Mouse (Mus musculus) forebrain, embryonic 11.5 days (tissue): ENCODE measurements around the gene Bricd5. TPM values are rescaled to one million over a fixed set of nuclear protein-coding genes. Genes with fewer than 3 reads are reported as not detected.

Source experiments
- ATAC-seq: fragments of 200-750 bp; cut with Nextera tagmentation; replicated peaks from 2 replicates; pipeline ENCODE4 v1.8.0; 2017; ENCODE audit warnings: moderate TSS enrichment; ENCODE audit not compliant: low FRiP score
- DNase-seq: peaks from one replicate; pipeline ENCODE4 v3.0.0-alpha.2; 2017; ENCODE audit warnings: low spot score
- H3K27ac ChIP-seq: fragments of 300-500 bp; sonication (generic); 2 replicates; pipeline ENCODE4 v1.5.1; 2014; ENCODE audit warnings: low read depth, low read length
- H3K27me3 ChIP-seq: fragments of 300-500 bp; sonication (generic); 2 replicates; pipeline ENCODE4 v1.6.1; 2014; ENCODE audit warnings: mild to moderate bottlenecking, low read length, mixed read lengths; ENCODE audit not compliant: control insufficient read depth, insufficient read depth
- H3K36me3 ChIP-seq: fragments of 300-500 bp; sonication (generic); 2 replicates; pipeline ENCODE4 v1.6.1; 2014; ENCODE audit warnings: mild to moderate bottlenecking, low read length, moderate library complexity, mixed read lengths; ENCODE audit not compliant: control insufficient read depth, insufficient read depth
- H3K4me1 ChIP-seq: fragments of 300-500 bp; sonication (generic); replicated peaks from 2 replicates; pipeline ENCODE4 v1.6.1; 2014; ENCODE audit warnings: low read length, mixed read lengths; ENCODE audit not compliant: control insufficient read depth, insufficient read depth
- H3K4me2 ChIP-seq: fragments of 300-500 bp; sonication (generic); 2 replicates; pipeline ENCODE4 v1.6.1; 2014; ENCODE audit warnings: low read depth, mild to moderate bottlenecking, low read length, moderate library complexity, mixed read lengths; ENCODE audit not compliant: severe bottlenecking
- H3K4me3 ChIP-seq: fragments of 300-500 bp; sonication (generic); 2 replicates; pipeline ENCODE4 v1.5.1; 2014; ENCODE audit warnings: low read depth, low read length
- H3K9ac ChIP-seq: fragments of 300-500 bp; sonication (generic); 2 replicates; pipeline ENCODE4 v1.6.1; 2014; ENCODE audit warnings: low read length
- H3K9me3 ChIP-seq: fragments of 300-500 bp; sonication (generic); 2 replicates; pipeline ENCODE4 v1.6.1; 2016; ENCODE audit warnings: low read length, mixed read lengths; ENCODE audit not compliant: control insufficient read depth
- WGBS: fragments of 180-500 bp; shearing (Covaris S2); extraction: QIAGEN DNeasy Blood & Tissue Kit; methylation state at CpG from one replicate; pipeline ENCODE4 v1.1.7; 2014; 5-methylcytosine and 5-hydroxymethylcytosine counted together
- polyA plus RNA-seq: library from polyadenylated mRNA; unstranded; fragments of >200 nt; fragmentation: Nextera tagmentation; extraction: Ambion mirVana; gene quantifications from 2 replicates; pipeline ENCODE4 v1.2.1, GENCODE M21; 2014

The Bricd5 gene
- polyA plus RNA-seq, 1 experiment from 2014 or later = 0.41 TPM

DNA sequence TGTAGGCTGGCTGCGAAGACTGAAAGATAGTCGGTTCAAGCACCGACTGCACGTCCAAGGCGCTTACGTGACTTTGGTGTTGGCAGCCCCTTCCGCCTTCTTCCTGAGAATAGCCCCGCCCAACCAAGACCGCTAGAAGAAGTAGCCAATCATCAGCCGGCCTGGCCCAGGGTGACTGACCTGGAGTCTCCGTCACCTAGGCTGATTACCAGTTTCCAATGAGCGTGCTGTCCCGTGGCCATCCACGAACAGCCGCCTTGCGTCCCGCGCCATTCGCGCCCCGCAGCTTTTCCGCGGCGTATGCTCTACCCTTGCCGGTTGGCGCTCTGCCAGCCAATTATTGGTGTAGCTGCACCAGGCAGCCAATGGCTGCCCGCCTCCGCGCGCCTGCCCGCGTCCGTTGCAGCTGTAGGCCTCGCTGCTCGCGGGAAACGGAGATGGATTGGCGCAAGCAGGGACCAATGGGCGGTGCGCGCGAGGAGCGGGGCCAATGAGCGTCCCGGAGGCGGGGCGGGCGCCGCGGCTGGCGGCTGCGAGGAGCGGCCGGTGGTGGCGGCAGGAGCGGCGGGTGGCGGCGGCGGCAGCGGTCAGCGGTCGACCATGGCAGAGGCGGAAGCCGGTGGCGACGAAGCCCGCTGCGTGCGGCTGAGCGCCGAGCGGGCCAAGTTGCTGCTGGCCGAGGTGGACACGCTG is 3.6 kb upstream of the Bricd5 start, which contains the start of the genes E4f1 and Pgp:
Gene E4f1 (minus strand): TSS at position 404 of the 693 bp plus-strand sequence.
Gene Pgp (plus strand): TSS at position 483 of the 693 bp plus-strand sequence.
- WGBS = under 1% methylated on average over 60 of the region's 75 CpGs
- H3K9me3 ChIP-seq = no peaks in the 10 kb centered on the region
- DNase-seq (peak; percentile 99), ATAC-seq (peak; percentile 97)
- H3K9ac ChIP-seq = peak within 1 kb of the TSS; percentile 85
- no peaks in the 10 kb centered on the region for H3K36me3 ChIP-seq
- H3K4me3 ChIP-seq = peak within 1 kb of the TSS; percentile 90
- peak within 1 kb of the TSS; percentile 78 for H3K27ac ChIP-seq
- H3K4me1 ChIP-seq = peaks cover 9% of the 10 kb centered on the region; the same call in 1 of the 2 replicates
- peak within 1 kb of the TSS; percentile 98 for H3K4me2 ChIP-seq
- H3K27me3 ChIP-seq = no peaks in the 10 kb centered on the region

DNA sequence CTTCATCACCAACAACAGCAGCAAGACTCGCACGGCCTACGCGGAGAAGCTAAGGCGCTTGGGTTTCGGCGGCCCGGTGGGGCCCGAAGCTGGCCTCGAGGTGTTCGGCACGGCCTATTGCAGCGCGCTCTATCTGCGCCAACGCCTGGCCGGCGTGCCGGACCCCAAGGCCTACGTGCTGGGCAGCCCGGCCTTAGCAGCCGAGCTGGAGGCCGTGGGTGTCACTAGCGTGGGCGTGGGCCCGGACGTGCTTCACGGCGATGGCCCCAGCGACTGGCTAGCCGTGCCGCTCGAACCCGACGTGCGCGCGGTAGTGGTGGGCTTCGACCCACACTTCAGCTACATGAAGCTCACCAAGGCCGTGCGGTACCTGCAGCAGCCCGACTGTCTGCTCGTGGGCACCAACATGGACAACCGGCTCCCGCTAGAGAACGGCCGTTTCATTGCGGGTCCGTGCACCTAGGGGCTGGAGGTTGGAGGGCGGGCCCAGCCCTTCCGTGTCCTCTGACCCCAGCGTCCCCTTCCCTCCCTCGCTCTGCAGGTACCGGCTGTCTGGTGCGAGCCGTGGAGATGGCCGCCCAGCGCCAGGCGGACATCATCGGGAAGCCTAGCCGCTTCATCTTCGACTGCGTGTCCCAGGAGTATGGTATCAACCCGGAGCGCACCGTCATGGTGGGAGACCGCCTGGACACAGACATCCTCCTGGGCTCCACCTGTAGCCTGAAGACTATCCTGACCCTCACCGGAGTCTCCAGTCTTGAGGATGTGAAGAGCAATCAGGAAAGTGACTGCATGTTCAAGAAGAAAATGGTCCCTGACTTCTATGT is 2.8 kb upstream of the Bricd5 start:
- Histone ChIP-seq H3K27me3 (no peaks in the 10 kb centered on the region), H3K4me2 (peak overlapping the region; percentile 98), H3K4me1 (peaks cover 9% of the 10 kb centered on the region; the same call in 1 of the 2 replicates), H3K36me3 (no peaks in the 10 kb centered on the region; the same call in 1 of the 2 replicates), H3K9ac (peak overlapping the region; percentile 85), H3K9me3 (no peaks in the 10 kb centered on the region), H3K4me3 (peak overlapping the region; percentile 90), H3K27ac (peak overlapping the region; percentile 43)
- ATAC-seq (peak; percentile 36), DNase-seq (peak; percentile 75)
- 2% methylated on average over 66 of the region's 68 CpGs for WGBS

DNA sequence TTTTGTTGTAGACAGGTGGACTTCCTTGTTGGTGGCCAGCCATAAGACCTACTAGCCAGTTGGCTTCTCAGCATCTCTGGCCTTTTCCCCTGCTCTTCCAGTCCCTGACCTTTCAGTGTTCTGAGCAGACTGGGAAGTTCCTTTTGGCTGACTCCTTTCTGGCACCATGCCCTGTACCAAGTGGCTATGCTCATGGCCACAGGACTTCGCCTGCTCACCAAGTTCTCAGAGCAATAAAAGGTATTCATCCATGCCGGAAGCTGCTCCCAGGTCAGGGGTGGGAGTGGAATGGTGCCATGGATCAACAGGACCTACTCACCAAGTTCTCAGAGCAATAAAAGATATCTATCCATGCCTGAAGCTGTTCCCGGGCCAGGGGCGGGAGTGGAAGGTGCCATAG is 1.2 kb upstream of the Bricd5 start:
- H3K4me2 ChIP-seq = peak overlapping the region; percentile 98; the same call in 1 of the 2 replicates

DNA sequence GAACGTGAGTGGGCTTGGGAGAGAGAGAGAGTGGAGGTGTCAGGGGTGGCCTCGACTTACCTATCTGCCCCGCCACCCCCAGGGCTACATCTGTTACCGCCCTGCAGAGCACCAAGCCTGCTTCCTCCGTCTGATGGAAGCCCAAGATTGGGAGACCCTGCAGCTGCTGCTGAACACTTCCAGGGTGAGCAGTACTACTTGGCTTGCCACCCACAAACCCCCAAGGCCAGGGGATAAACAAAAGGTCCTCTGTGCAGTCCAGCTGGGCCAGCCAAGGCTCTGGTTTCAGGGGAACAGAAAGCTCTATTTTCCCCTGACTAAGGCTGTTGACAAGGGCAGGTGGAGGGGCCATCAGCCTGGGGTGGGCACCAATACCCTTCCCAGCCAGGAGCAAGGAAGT is 873 bp downstream of the Bricd5 start:
- Histone ChIP-seq H3K27ac (no peak overlapping the region), H3K9me3 (no peaks in the 10 kb centered on the region), H3K4me1 (peaks cover 14% of the 10 kb centered on the region), H3K9ac (no peak overlapping the region), H3K27me3 (no peaks in the 10 kb centered on the region), H3K4me3 (no peak overlapping the region), H3K4me2 (no peak overlapping the region), H3K36me3 (peaks cover 5% of the 10 kb centered on the region; the same call in 1 of the 2 replicates)
- WGBS = 85% methylated on average over 5 of the region's 5 CpGs
- no peak for ATAC-seq
- DNase-seq = no peak

More for the DNA sequence above, 1.2 kb upstream of the Bricd5 start:
- Histone ChIP-seq H3K27me3 (no peaks in the 10 kb centered on the region), H3K4me3 (peak overlapping the region; percentile 90; the same call in 1 of the 2 replicates), H3K27ac (no peak overlapping the region), H3K9me3 (no peaks in the 10 kb centered on the region), H3K9ac (no peak overlapping the region), H3K4me1 (peaks cover 9% of the 10 kb centered on the region; the same call in 1 of the 2 replicates), H3K36me3 (peaks cover 5% of the 10 kb centered on the region; the same call in 1 of the 2 replicates)
- no peak for DNase-seq
- no peak for ATAC-seq
- WGBS = 87% methylated on average over 4 of the region's 4 CpGs

DNA sequence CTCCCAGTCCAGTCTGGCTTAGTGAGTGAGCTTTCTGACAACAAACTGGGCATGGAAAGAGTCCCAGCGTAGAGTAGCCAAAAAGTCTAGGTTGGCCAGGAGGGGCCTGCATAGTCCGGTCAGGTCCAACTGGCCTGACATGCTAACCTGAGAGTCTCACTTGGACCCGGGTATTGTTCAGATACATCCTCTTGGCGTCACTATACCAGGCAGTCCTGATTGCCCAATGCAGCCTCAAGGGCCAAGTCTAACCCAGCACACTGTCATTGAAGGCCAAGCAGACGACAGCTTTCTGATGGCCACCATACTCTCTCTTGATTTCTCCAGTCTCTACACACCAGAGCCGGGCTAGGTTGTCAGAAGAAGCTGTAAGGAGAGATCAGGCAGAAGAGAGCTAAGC is 1.9 kb downstream of the Bricd5 start:
- Histone ChIP-seq H3K4me3 (no peak overlapping the region), H3K9ac (no peak overlapping the region), H3K4me1 (peaks cover 14% of the 10 kb centered on the region), H3K27me3 (no peaks in the 10 kb centered on the region), H3K27ac (no peak overlapping the region), H3K9me3 (no peaks in the 10 kb centered on the region), H3K4me2 (no peak overlapping the region), H3K36me3 (peaks cover 5% of the 10 kb centered on the region; the same call in 1 of the 2 replicates)
- ATAC-seq (no peak), DNase-seq (no peak)
- 93% methylated on average over 6 of the region's 6 CpGs for WGBS

DNA sequence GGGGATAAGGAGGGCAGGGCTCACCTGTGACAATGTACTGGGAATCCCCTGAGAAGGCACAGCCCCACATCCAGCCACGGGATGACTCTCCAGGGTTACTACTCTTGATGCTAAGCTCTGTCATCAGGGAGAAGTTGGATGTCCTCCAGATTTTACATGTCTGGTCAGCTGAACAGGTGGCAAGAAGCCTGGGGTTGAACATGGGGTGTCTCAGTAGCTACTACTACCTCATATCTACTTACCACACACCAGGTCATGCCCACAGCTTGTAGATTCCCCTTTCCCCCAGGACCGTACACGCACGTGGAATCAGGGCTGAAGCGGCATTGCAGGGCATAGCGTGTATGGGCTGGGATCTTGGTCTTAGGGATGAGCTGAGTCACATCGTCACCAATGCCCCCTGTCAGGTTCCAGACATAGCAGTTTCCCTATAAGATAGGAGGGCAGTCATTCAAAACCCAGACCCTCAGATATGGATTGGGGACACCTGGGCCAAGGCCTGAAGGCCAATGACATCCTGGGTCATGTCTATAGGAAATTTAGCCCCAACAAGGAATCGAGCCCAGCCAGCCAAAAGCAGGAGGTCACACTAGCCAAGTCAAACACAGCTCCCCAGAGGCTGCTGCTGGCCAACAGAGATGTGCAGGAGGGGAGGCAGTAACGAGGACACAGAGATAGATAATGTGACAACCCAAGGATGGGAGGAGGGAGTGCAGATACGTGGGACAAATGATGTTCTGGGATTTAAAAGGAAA is 2.5 kb downstream of the Bricd5 start:
- DNase-seq (no peak), ATAC-seq (no peak)
- H3K27ac ChIP-seq = no peak overlapping the region
- peaks cover 5% of the 10 kb centered on the region; the same call in 1 of the 2 replicates for H3K36me3 ChIP-seq
- no peak overlapping the region for H3K4me3 ChIP-seq
- no peak overlapping the region for H3K4me2 ChIP-seq
- H3K4me1 ChIP-seq = peaks cover 14% of the 10 kb centered on the region
- H3K27me3 ChIP-seq = no peaks in the 10 kb centered on the region
- H3K9me3 ChIP-seq = no peaks in the 10 kb centered on the region
- 92% methylated on average over 10 of the region's 10 CpGs for WGBS
- no peak overlapping the region for H3K9ac ChIP-seq

DNA sequence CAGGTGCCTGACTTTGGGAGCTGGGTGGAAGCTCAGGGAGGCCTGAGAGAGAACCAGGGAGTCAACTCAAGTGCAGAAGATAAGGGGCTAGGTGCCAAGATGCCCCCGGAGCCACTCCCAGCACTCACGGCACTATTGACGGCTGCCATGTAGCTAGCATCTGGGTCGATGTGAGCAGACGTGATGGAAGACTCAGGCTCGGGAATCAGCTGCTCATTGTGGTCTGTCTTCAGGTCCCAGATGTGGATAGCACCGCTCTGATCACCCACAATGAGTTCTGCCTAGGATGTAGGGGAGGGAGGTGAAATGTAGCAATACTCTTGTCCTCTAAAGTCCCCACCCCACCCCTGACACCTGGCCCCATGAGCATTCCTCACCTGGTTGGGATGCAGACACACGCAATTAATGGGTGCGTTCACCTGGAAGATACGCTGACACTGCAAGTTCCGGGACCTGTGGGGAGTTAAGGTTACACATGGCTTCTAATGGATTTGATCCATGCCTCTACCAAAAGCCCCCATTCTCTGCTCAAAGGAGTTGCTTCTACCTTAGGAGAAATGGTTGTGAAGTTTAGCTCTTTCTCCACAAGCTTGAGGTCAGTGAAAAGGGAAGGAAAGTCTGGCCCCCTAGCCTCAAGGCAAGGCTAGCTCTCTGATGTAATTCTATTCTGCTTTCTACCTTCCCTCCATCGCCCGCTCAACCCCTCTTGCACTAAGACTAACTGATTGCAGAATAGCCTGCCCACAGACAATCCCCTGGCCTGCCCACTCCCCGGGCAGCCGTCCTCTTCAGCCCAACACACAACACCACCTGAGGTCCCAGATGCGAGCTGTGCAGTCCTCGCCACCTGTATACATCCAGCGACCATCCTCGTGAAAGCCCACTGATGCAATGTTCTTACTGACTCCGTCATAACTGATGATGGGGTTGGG is 3.6 kb downstream of the Bricd5 start:
- Histone ChIP-seq H3K9me3 (no peaks in the 10 kb centered on the region), H3K9ac (no peak overlapping the region), H3K4me1 (peaks cover 7% of the 10 kb centered on the region), H3K27ac (no peak overlapping the region), H3K4me2 (peak overlapping the region; percentile 53; the same call in 1 of the 2 replicates), H3K36me3 (peaks cover 5% of the 10 kb centered on the region; the same call in 1 of the 2 replicates), H3K4me3 (no peak overlapping the region), H3K27me3 (no peaks in the 10 kb centered on the region)
- 92% methylated on average over 20 of the region's 20 CpGs for WGBS
- DNase-seq (no peak), ATAC-seq (no peak)
